ENCODE assay signal across 8 mouse cellular contexts in genomic region chr8:126586599-126587577, GRCm38 (mm10). TPM values are rescaled to one million over a fixed set of nuclear protein-coding genes. Genes with fewer than 3 reads are reported as not detected.
A peak's percentile ranks its signal among the peaks of the same experiment; 100 is the strongest.
DNase-seq lines count a peak whose midpoint lies in the region; ATAC-seq and TF ChIP-seq lines count a peak whose summit lies in the region.

No protein-coding gene starts in this region.

- peak overlapping the region; percentile 3; the same call in 1 of the 2 replicates for H3K27ac ChIP-seq in CH12.LX (ENCODE audit: insufficient read depth, low read depth)
- H3K27ac ChIP-seq in forebrain, embryonic 15.5 days (replicated peaks): no peak overlapping the region; the same call in 1 of the 2 replicates
- H3K27ac ChIP-seq in liver, embryonic 15.5 days (replicated peaks): peak overlapping the region; percentile 42

- TF ChIP-seq RAD21 in CH12.LX (IDR thresholded peaks at IDR 0.05; ENCODE audit: low read depth, low read length): no peak

- no peak for TF ChIP-seq EP300 in CH12.LX (IDR thresholded peaks at IDR 0.05; ENCODE audit: low read length)

- ATAC-seq in forebrain, embryonic 15.5 days (replicated peaks): no peak
- no peak for ATAC-seq in liver, embryonic 15.5 days (ENCODE audit: insufficient read depth)
- no peak for ATAC-seq in megakaryocyte progenitor cell, adult 5-6 weeks (replicated peaks; ENCODE audit: poor library complexity)
- no peak for ATAC-seq in monocyte, adult 5-6 weeks (replicated peaks; ENCODE audit: insufficient number of reproducible peaks, low FRiP score, low TSS enrichment, poor library complexity, severe bottlenecking)

- in situ Hi-C loops in CH12.LX (cut with MboI; ENCODE audit: low pct_ligation_motif_present, low pct_unique_long_range_greater_than_20kb, low sequenced_read_pairs): no loop called here

- WGBS in forebrain, embryonic 15.5 days: 73% methylated on average over 10 of the region's 10 CpGs
- WGBS in liver, embryonic 15.5 days (ENCODE audit: insufficient replicate concordance): 54% methylated on average over 10 of the region's 10 CpGs

- peaks cover 24 to 63% of the 10 kb centered on the region in 2 experiments for H3K36me3 ChIP-seq in CH12.LX (replicated peaks in 1 of 2; ENCODE audit: control insufficient read depth in 1 of 2, insufficient read depth in 1 of 2, low read length in 1 of 2)
- peaks cover 2% of the 10 kb centered on the region; the same call in 1 of the 2 replicates for H3K36me3 ChIP-seq in forebrain, embryonic 15.5 days
- H3K36me3 ChIP-seq in liver, embryonic 15.5 days (replicated peaks): peaks cover 18% of the 10 kb centered on the region

- H3K27me3 ChIP-seq in CH12.LX (replicated peaks): no peaks in the 10 kb centered on the region
- no peaks in the 10 kb centered on the region for H3K27me3 ChIP-seq in forebrain, embryonic 15.5 days
- no peaks in the 10 kb centered on the region for H3K27me3 ChIP-seq in liver, embryonic 15.5 days

- peaks cover 61% of the 10 kb centered on the region for H3K79me2 ChIP-seq in CH12.LX (replicated peaks; ENCODE audit: control insufficient read depth, extremely low read depth, insufficient read depth, poor library complexity, severe bottlenecking)

- peaks cover 4% of the 10 kb centered on the region for H3K9me3 ChIP-seq in CH12.LX (replicated peaks; ENCODE audit: low read length)
- H3K9me3 ChIP-seq in forebrain, embryonic 15.5 days: no peaks in the 10 kb centered on the region
- no peaks in the 10 kb centered on the region for H3K9me3 ChIP-seq in liver, embryonic 15.5 days (replicated peaks)

- H3K9ac ChIP-seq in CH12.LX (ENCODE audit: insufficient read depth, low read depth): peak overlapping the region; percentile 27; the same call in 1 of the 2 replicates
- H3K9ac ChIP-seq in forebrain, embryonic 15.5 days (replicated peaks): no peak overlapping the region
- H3K9ac ChIP-seq in liver, embryonic 15.5 days: no peak overlapping the region

- H3K4me2 ChIP-seq in CH12.LX (ENCODE audit: insufficient read depth, low read depth, poor library complexity, severe bottlenecking): peak overlapping the region; percentile 42; the same call in 1 of the 2 replicates
- H3K4me2 ChIP-seq in forebrain, embryonic 15.5 days (replicated peaks): peak overlapping the region; percentile 83
- peak overlapping the region; percentile 95 for H3K4me2 ChIP-seq in liver, embryonic 15.5 days

- dilution Hi-C loops in CH12.LX (cut with MboI; ENCODE audit: extremely low pct_ligation_motif_present, extremely low pct_unique_long_range_greater_than_20kb, low sequenced_read_pairs): no loop called here

- H3K4me1 ChIP-seq in CH12.LX (ENCODE audit: control insufficient read depth in 1 of 2, insufficient read depth in 2 of 2): peaks cover 17 to 41% of the 10 kb centered on the region in 2 experiments
- peaks cover 83% of the 10 kb centered on the region for H3K4me1 ChIP-seq in forebrain, embryonic 15.5 days
- peaks cover 83% of the 10 kb centered on the region for H3K4me1 ChIP-seq in liver, embryonic 15.5 days (replicated peaks)

- H3K4me3 ChIP-seq in CH12.LX (replicated peaks in 1 of 3; ENCODE audit: low read depth in 2 of 3, low read length in 2 of 3, poor library complexity in 1 of 3): peak overlapping the region; percentile 3 to 96 (median 17)
- H3K4me3 ChIP-seq in forebrain, embryonic 15.5 days: no peak overlapping the region; the same call in 1 of the 2 replicates
- peak overlapping the region; percentile 3 for H3K4me3 ChIP-seq in liver, embryonic 15.5 days (replicated peaks)

- TF ChIP-seq POLR2A in CH12.LX (IDR thresholded peaks at IDR 0.05; ENCODE audit: low read depth, low read length): no peak

- DNase-seq in kidney, adult 11 months: peak; percentile 5
- DNase-seq in kidney, adult 8-10 months: no peak
- DNase-seq in CH12.LX (ENCODE audit: extremely low read depth): no peak
- DNase-seq in adrenal gland, postnatal 36 days: no peak

- TF ChIP-seq CTCF in CH12.LX (conservative IDR thresholded peaks at IDR 0.05 in 1 of 2, IDR thresholded peaks at IDR 0.05 in 1 of 2; ENCODE audit: low read depth in 2 of 2, low read length in 2 of 2): no peak

TF ChIP-seq in CH12.LX, 34 proteins besides CTCF, POLR2A, EP300 and RAD21:
- no peak for TF ChIP-seq USF2 (conservative IDR thresholded peaks at IDR 0.05; ENCODE audit: low read depth, low read length)
- TF ChIP-seq TCF12 (IDR thresholded peaks at IDR 0.05; ENCODE audit: low read depth, low read length): no peak
- no peak for TF ChIP-seq RCOR1 (conservative IDR thresholded peaks at IDR 0.05; ENCODE audit: low read depth, low read length)
- 0 out of 2 replicates have a peak, but pooled peaks have one; percentile 35 for TF ChIP-seq MXI1 (IDR thresholded peaks at IDR 0.05; ENCODE audit: low read depth, low read length)
- peak; percentile 39; the same call in 1 of the 2 replicates for TF ChIP-seq CHD1 (IDR thresholded peaks at IDR 0.05; ENCODE audit: low read depth, low read length)
- TF ChIP-seq JUND (conservative IDR thresholded peaks at IDR 0.05; ENCODE audit: low read depth, low read length): no peak
- TF ChIP-seq MEF2A (IDR thresholded peaks at IDR 0.05; ENCODE audit: borderline replicate concordance, low read depth, low read length): no peak
- TF ChIP-seq MAZ (IDR thresholded peaks at IDR 0.05; ENCODE audit: low read depth, low read length): no peak
- no peak for TF ChIP-seq JUN (IDR thresholded peaks at IDR 0.05; ENCODE audit: insufficient read depth, low read depth, low read length)
- no peak for TF ChIP-seq SIN3A (IDR thresholded peaks at IDR 0.05; ENCODE audit: low read length)
- no peak for TF ChIP-seq UBTF (IDR thresholded peaks at IDR 0.05; ENCODE audit: low read depth, low read length)
- no peak for TF ChIP-seq IRF4 (IDR thresholded peaks at IDR 0.05; ENCODE audit: low read depth, low read length)
- TF ChIP-seq BHLHE40 (IDR thresholded peaks at IDR 0.05; ENCODE audit: low read depth, low read length): no peak

RNA-seq across cellular contexts. Expression of gene Irf2bp2, which starts 6.9 kb away (rescaled TPM):
- total RNA-seq in CH12.LX (2012; rRNA removed) (20.2 and 28.6 TPM in 2 replicates), CH12.LX (2014; rRNA removed) (30.3 and 31.2 TPM in 2 replicates)
- 17.8 and 19.9 TPM in 2 replicates for polyA plus RNA-seq in CH12.LX (2012; ENCODE audit: insufficient read length, low read depth)
- 10.5 and 11.1 TPM in 2 replicates for polyA plus RNA-seq in forebrain, embryonic 15.5 days (2015; fragmentation: Nextera tagmentation; extraction: Ambion mirVana)
- polyA plus RNA-seq in liver, embryonic 15.5 days (2015; fragmentation: Nextera tagmentation; extraction: Ambion mirVana): 3.8 and 4.0 TPM in 2 replicates
- total RNA-seq in megakaryocyte progenitor cell, adult 5-6 weeks (2015): 109 and 114 TPM in 2 replicates
- 95.7 and 110 TPM in 2 replicates for total RNA-seq in megakaryocyte progenitor cell, adult 5-6 weeks (2017)
- 41.2 to 53.3 TPM (median 48.5 TPM) in 3 replicates for total RNA-seq in monocyte, adult 5-6 weeks (2017)
- 100 to 1,000 TPM in 1 of 2 experiments, 10 to 100 TPM in 1; 89.7 to 114 TPM for total RNA-seq in adrenal gland, postnatal 36 days (2021)

Comparison
In these comparisons a context has a peak if more than half of its experiments do, and no peak if none do; other contexts are left out.
1. H3K4me2 ChIP-seq: peak in every context shown above with its lines; median percentile 95 in liver, embryonic 15.5 days; 83 in forebrain, embryonic 15.5 days; 42 in CH12.LX.